Mouse (Mus musculus) liver, postnatal 0 days (tissue): ENCODE measurements at regions not wholly inside any gene's neighbourhood (a gene's known extent, or its start where the extent isn't known, plus 50 kb on each side); places are given as distances from the start of the nearest gene placed in this dataset.

Experiments used
- CTCF ChIP-seq: sonication (generic); IDR thresholded peaks from 2 replicates; pipeline ENCODE4 v1.5.1; 2016; ENCODE audit warnings: antibody characterized with exemption, low read depth
- EP300 ChIP-seq: IDR thresholded peaks from 2 replicates; pipeline ENCODE4 v1.6.1; 2016; ENCODE audit warnings: antibody characterized with exemption, low read depth, mild to moderate bottlenecking

DNA sequence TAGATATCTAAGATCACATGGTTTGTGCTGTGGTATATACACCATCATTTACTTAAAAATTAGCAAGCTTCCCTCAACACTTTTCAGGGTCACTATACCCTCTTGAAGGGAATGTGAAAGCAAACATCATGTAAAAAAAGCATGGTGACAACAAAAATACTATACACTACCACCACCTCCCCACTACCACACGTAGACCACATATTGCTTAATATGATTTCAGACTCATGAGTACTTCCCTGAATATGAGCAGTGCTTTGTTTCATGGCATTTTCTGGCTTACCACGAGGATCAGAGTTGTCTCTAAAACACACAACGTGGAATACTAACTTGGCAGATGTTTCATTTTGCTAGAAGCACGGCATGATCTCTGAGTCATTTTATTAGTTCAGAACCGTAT, 284.0 kb upstream of the Egfl6 start:
- TF ChIP-seq CTCF (no peak), EP300 (no peak)
